ENCODE assay signal across 23 mouse cellular contexts in genomic region chr3:106490239-106490638, GRCm38 (mm10). TPM values are rescaled to one million over a fixed set of nuclear protein-coding genes. Genes with fewer than 3 reads are reported as not detected.
DNase-seq lines count a peak whose midpoint lies in the region; TF ChIP-seq lines count a peak whose summit lies in the region.
"Had no signal": no experiment of that assay in that cellular context is flagged by ENCODE, and none has a peak within 500 bp of the region (broad histone marks: within the 10 kb centered on the region; RNA-seq: fewer than 3 reads in every experiment).

No protein-coding gene starts in this region.

- WGBS in lung, adult 2 months = 67% methylated on average over 4 of the region's 4 CpGs

- H3K4me1 ChIP-seq in lung, adult 2 months (ENCODE audit: control insufficient read depth, insufficient read depth, low read length) = peaks cover 14% of the 10 kb centered on the region
- H3K4me1 ChIP-seq: forebrain, embryonic 13.5 days; hindbrain, embryonic 10.5 days; limb, embryonic 13.5 days; neural tube, embryonic 15.5 days; stomach, embryonic 15.5 days had no signal

- TF ChIP-seq POLR2A in lung, adult 2 months (IDR thresholded peaks at IDR 0.05; ENCODE audit: borderline replicate concordance, extremely low read depth, low read depth, low read length) = no peak

- peak; percentile 61 for DNase-seq in urinary bladder, postnatal 14 days (ENCODE audit: low spot score)
- no peak for DNase-seq in urinary bladder, postnatal 4 days (ENCODE audit: low spot score in 2 of 2)
- peak; percentile 62 for DNase-seq in lung, adult 2 months
- DNase-seq in lung, postnatal 25 days (ENCODE audit: low spot score) = peak; percentile 79
- DNase-seq in ovary, postnatal 10 days (ENCODE audit: low spot score) = no peak
- DNase-seq in right cerebral cortex, postnatal 4 days = no peak
- DNase-seq: adrenal gland, adult 8-10 months; B cell, adult 2 months; cerebellum, adult 2 months; cerebellum, postnatal 14 days; heart, postnatal 14 days; kidney, adult 2 months; kidney, postnatal 4 days; liver, postnatal 0 days; midbrain, embryonic 14.5 days; thymus, postnatal 14 days had no signal

- no peak for TF ChIP-seq CTCF in lung, adult 2 months (IDR thresholded peaks at IDR 0.05; ENCODE audit: insufficient read depth, low read length)

- no peak overlapping the region for H3K4me3 ChIP-seq in lung, adult 2 months (replicated peaks; ENCODE audit: extremely low read depth, low read depth, low read length)
- H3K4me3 ChIP-seq: forebrain, embryonic 13.5 days; hindbrain, embryonic 10.5 days; intestine, embryonic 15.5 days; limb, embryonic 13.5 days; liver, embryonic 12.5 days; neural tube, embryonic 15.5 days; stomach, embryonic 15.5 days had no signal

RNA-seq across cellular contexts. Expression of gene Dennd2d, which starts 8.0 kb away (rescaled TPM):
- 8.7 and 12.7 TPM in 2 replicates for polyA plus RNA-seq in lung, adult 2 months (2012; rRNA removed)

RNA-seq across cellular contexts. Expression of gene Dram2, which starts 57.4 kb away (rescaled TPM):
- polyA plus RNA-seq in lung, adult 2 months (2012; rRNA removed) = 43.6 and 65.9 TPM in 2 replicates

RNA-seq across cellular contexts. Expression of gene Cept1, which starts 57.4 kb away (rescaled TPM):
- 15.6 and 25.2 TPM in 2 replicates for polyA plus RNA-seq in lung, adult 2 months (2012; rRNA removed)

Comparison
In these comparisons a context has a peak if more than half of its experiments do, and no peak if none do; other contexts are left out.
1. DNase-seq: peak in urinary bladder, postnatal 14 days (single experiment), lung, adult 2 months (single experiment) and lung, postnatal 25 days (single experiment); none in urinary bladder, postnatal 4 days (0 of 2), ovary, postnatal 10 days (single experiment) and right cerebral cortex, postnatal 4 days (single experiment).